Mouse (Mus musculus) thymus, postnatal 14 days (tissue): ENCODE results near the gene Gna15.
A peak's percentile ranks its signal among the peaks of the same experiment; 100 is the strongest.

ENCODE experiments used
- DNase-seq: peaks from one replicate; pipeline ENCODE4 v3.0.0; 2021

Gene Gna15

GRCm38 (mm10) chr10:81523142-81523541 is 883 bp downstream of the Gna15 start:
- DNase-seq: no peak

DNA sequence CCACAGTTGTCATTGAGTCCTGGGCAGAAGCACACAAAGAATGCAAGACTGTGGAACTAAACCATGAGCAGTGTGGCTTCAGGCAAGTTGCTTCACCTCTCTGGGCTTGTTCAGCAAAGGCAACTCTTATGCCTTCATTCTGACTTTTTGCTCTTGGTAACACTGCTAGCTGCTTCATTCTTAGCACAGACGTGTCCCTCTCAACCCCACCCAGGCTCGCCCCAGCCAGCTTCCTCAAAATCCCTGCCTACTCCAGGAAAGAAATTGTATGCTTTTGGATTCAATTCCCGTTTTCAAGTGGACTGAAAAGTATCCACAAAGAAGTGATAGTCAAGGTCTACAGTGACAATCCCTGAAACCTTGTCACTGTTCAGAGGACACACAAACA is 4.1 kb downstream of the Gna15 start:
- DNase-seq: no peak

DNA sequence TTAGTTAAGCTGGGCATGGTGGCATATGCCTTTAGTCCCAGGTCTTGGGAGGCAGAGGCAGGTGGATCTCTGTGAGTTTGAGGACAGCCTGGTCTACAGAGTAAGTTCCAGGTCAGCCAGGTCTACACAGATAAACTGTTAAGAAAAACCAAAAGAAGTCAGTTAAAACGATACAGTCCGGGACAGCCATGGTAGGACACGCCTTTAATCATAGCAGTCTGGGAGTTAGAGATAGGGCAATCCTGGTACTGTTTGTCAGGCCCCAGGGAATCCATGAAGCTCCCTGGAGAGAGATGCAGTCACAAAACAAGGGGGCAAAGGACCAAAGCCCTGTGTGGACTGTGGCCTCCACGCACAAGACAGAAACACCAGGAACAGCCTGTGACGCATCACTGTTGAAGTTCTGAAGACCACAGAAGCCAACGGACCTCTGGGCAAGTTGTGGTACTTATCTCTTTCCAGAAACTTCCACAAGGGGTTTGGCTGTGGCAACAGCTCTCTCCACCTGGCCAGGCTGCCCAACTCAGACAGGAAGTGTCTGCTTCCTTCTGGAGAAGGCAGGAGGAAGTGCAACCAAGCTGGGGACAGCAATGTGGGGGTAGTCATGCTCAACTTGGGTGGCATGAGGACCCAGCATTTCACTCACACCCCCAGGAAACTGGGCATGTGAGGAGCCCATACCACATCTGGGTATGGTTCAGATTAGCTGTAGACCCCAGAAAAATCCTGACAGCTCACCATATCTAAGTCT is 4.6 kb downstream of the Gna15 start:
- DNase-seq: no peak

- peak; percentile 88 for DNase-seq
These were observed 5.5 kb downstream of the Gna15 start for GRCm38 (mm10) chr10:81518546-81518945.

DNA sequence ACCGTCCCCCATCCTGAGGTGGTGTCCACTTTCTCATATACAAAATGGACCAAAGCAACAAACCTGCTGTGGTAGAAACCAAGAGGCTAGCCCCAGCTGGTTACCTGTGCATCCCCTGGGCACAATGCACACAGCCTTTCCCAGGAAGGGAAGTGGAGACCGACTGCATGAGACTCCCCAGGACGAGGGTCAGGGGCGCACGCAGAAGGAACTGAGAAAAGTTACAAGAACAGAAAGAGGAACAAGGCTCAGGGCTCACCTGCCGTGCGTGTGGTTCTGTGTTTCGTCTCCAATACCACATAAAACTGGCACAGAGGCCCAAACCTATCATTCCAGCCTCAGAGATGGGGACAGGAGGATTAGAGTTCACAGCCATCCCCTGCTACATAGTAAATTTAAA is 6.8 kb downstream of the Gna15 start:
- DNase-seq: no peak

- DNase-seq: no peak
These were observed 10.2 kb downstream of the Gna15 start for GRCm38 (mm10) chr10:81513798-81514197.

GRCm38 (mm10) chr10:81510246-81510810 is 13.7 kb downstream of the Gna15 start:
- DNase-seq: peak; percentile 49

- no peak for DNase-seq
These were observed 16.1 kb downstream of the Gna15 start for GRCm38 (mm10) chr10:81507691-81508489.

DNA sequence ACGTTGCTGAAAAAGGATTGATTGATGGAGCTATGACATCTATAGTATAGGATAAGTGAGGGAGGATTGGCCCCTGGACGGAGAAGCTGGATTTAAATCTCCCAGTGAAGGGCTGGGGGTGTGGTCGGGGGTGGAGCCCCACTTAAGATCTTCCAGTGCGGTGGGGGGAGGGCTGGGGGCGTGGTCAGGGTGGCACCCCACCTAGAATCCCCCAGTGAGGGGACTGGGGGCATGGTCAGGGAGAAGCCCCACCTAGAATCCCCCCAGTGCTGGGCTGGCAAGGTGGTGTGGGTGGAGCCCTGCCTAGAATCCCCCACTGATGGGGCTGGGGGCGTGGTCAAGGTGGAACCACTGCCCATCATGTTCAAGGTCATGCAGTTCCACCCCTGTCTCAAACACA is 16.9 kb downstream of the Gna15 start:
- DNase-seq: no peak

DNA sequence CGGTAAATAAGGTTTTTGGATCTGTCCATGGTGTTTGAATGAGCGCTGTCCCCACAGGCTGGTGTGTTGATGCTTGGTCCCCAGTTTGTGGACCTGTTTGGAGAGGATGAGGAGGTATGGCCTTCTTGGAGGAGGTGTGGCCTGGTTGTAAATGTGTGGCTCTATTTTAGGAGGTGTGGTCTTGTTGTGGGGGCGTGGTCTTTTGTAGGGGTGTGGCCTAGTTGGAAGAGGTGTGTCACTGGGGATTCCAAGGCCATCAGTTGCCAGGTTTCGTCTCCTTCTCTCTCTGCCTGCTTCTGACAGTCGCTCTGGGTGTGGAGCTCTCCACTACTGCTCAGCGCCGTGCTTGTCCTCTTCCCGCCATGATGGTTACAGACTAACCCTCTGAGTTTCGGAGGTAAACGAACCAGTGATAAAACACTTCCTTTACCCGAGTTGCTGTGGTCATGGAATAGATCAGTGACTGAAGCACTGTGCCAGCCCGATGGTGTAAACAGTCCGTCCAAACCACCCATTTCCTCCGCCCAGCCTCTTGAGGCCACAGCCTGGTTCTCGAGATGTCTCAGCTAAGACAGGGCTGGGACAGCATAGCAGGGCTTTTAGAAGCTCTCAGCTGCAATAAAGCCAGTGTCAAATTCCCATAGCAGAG is 18.9 kb downstream of the Gna15 start:
- no peak for DNase-seq

GRCm38 (mm10) chr10:81502658-81503057 is 21.4 kb downstream of the Gna15 start:
- DNase-seq: peak; percentile 93

GRCm38 (mm10) chr10:81501863-81502262 is 22.2 kb downstream of the Gna15 start:
- DNase-seq: no peak

DNA sequence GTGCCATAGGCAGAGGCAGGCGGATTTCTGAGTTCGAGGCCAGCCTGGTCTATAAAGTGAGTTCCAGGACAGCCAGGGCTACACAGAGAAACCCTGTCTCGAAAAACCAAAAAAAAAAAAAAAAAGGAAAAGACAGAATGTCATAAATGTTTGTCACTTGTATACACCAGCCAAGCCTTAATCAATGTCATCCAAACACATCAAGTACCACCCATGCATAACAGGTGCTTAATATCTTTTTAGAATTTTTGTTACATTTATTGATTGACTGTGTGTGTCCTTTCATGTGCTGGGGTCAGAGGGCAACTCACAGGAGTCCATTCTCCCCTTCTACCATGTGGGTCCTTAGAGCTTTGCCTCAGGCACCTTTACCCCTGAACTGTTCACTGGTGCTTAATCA is 24.0 kb downstream of the Gna15 start, which contains the start of gene S1pr4:
TSS of gene S1pr4 (minus strand) at position 101 of the 400 bp plus-strand sequence.
- no peak for DNase-seq

- peak; percentile 89 for DNase-seq
These were observed 24.6 kb downstream of the Gna15 start for GRCm38 (mm10) chr10:81499250-81499901.

GRCm38 (mm10) chr10:81498316-81499249 is 25.4 kb downstream of the Gna15 start:
- peak; percentile 47 for DNase-seq

GRCm38 (mm10) chr10:81497401-81498270 is 26.4 kb downstream of the Gna15 start:
- peak; percentile 51 for DNase-seq

DNA sequence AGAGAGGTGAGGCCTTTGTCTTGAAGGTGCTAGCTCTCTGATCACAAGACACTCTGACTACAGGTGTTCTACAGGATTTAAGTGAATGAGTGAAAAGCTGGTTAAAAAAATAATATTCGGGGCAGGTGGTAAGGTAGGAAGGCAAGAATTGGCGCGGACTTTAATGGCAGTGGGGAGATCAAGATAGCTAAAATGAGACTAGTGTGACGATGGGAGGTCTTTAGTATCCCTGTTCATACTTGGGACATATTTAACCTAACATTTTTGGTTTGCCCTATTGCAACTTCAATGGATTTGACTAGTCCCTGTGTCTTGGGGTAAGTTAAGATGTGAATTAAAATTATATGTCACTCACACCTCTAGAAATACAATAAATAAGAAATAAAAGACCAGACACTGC is 27.1 kb downstream of the Gna15 start:
- DNase-seq: no peak

- peak; percentile 99 for DNase-seq
These were observed 27.6 kb downstream of the Gna15 start, which contains the start of gene Ncln for GRCm38 (mm10) chr10:81496264-81496901. TSS of gene Ncln (minus strand) at chr10:81496392.

DNA sequence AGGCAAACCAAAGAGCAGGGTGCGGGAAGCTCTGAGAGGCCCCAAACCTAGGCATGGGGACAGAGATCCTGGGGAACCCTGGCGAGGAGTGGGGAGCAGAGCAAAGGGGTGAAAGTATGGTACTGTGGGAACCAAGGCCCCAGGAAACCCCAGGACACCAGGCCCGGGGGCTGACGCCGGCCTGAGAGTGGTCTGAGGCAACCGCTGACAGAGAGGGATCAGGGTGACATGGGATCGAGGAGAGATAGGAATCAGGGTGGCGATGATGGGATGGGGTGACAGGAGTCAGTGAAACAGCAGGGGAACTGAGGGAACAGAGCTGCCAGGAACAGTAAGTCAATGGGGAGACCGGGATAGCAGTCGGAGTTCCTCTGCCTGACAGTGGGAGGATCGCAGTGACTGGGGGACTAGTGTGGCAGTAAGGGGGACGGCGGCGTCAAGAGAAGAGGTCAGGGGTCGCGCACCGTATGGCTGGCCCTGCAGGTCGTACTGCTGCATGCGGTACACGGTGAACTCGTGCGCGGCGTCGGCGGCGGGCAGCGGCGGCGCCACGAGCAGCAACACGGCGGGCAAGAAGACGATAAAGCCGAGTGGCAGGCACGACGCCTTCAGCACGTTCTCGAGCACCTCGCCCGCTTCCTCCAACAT is 28.3 kb downstream of the Gna15 start:
- DNase-seq: no peak
